Mouse (Mus musculus): ENCODE results near the gene Shroom3.

Shroom3 gene

GRCm38 (mm10) chr5:92808503-92809415 is 125.5 kb downstream of the Shroom3 start:
- DNase-seq (ENCODE audit: low spot score), result peak; percentile 76

DNA sequence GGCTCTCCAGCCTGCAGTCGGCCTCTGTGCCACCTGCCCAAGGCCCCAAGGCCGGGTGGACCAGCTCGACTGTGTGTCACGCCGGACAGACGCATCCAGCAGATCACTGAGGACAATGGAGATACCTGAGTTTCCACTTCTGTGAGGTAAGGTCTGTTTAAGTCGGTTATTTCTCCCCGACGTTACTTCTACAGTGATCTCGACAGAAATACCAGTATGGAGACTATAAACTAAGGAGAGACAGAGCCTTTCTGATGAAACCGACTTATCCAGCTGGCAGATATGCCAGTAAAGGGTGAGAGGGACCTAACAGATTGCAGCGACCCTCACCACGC is 126.1 kb downstream of the Shroom3 start:
- no peak for DNase-seq (ENCODE audit: low spot score)

DNA sequence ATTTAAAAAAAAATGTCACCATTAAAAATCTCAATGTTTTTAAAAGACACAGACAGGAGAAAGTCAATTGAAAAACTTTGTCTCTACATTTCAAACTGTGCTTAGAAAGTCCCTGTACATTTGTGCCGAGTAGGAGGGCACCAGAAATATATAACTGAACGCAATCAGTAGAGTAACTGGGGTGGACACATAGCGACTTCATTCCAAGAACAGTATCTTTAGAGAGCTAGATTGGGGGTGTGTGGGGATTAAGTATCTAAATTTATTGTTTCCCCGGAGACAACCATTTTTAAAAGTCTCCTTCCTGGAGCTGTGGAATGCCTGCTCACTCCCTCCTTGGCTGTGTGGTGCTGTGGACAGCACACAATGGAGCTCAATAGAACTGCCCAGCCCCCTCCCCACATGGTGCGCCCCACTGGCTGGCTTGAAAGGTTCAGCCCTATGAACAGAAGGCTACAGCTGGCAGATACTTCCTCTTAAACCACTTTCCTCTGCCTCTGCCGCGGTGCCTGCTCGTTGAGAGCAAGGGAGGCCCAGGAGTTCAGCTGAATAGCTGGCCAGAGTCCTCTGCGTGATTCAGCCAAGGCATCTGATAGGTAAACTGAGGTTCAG is 127.8 kb downstream of the Shroom3 start:
- peak; percentile 28 for DNase-seq (ENCODE audit: low spot score)

GRCm38 (mm10) chr5:92811761-92812160 is 128.5 kb downstream of the Shroom3 start:
- DNase-seq (ENCODE audit: low spot score), result peak; percentile 22

GRCm38 (mm10) chr5:92812936-92813335 is 129.7 kb downstream of the Shroom3 start:
- no peak for DNase-seq (ENCODE audit: low spot score)

DNA sequence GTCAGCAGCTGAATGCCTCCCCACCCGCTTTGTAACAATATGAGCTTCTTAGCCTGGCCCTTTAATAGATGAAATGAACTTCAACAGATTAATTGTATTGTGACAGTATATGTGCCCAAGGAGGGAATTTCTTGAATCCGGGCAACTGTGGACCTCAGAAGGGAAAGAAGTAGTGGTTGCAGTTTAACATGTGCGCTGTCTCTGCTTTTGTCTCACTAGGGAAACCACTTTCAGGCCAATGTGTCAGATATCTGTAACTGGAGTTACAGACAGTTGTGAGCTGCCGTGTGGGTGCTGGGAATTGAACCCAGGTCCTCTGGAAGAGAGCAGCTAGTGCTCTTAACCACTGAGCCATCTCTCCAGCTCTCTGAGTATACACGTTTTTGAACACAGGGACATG is 130.3 kb downstream of the Shroom3 start:
- DNase-seq (ENCODE audit: low spot score), result no peak

DNA sequence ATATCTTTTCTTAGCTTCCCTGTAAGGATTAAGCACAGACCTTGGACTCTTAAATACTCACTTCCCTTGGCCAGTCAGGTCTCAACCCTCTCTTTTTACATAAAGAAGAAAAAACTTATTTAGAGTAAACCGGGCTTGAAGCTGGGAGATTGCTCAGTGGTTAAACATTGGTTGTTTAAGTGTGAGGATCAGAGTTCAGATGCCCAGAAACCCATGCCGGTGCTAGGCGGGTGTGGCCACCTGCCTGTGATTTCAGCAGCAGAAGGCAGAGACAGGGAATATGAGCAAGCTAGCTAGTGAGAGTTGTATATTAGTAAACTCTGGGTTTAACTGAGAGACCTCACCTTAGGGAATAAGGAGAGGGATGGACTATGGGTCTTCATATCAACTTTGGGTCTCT is 131.4 kb downstream of the Shroom3 start:
- DNase-seq (ENCODE audit: low spot score), result no peak

DNA sequence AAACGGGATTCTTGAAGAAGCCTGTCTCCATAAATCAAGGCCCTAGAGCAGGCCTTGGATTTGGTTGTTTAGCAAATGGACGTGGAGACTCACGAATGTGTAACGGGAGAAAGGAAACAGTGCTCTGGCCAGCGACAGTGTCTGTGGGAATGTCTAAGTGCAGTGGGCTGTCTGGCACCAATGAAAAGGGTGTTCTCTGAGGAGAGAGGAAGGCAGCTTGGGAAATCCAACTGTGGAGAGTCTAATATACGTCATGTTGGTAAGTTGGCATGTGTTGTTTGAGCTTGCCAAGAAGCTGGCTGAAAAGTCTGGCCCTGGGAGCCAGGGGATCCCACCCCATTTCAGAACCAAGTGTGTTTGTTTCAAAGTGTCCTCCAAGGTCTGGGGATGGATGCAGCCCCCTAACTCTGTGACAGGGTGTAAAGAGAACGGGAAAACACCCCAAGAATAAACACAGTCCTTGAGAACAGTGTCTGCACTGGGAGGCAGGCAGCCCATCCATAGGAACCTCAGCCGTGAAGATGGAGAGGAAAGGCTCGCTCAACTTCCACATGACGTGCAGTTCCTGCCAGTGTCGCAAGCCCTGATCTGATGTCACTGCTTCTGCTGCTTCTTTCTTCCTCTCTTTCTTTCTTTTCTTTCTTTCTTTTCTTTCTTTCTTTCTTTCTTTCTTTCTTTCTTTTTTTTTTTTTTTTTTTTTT is 134.0 kb downstream of the Shroom3 start:
- no peak for DNase-seq (ENCODE audit: low spot score)

DNA sequence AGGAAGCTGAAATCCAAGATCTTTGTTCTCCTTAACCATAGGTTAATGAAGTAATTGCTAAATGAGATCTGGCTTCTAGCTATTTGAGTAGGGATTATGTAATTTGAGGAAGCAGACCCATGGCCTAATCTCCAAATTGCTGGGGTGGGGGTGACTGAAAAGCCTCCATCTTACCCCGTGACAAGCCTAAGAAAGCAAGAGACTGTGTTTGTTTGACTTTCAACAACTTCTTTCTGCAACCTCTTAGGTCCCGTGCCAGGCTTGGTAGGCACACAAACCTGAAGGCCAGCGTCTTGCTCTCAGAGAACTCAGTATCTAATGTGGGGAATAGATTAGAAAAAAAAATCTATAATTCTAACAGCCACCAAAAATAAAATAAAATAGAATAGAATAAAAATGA is 138.1 kb downstream of the Shroom3 start:
- no peak for DNase-seq (ENCODE audit: low spot score)

DNA sequence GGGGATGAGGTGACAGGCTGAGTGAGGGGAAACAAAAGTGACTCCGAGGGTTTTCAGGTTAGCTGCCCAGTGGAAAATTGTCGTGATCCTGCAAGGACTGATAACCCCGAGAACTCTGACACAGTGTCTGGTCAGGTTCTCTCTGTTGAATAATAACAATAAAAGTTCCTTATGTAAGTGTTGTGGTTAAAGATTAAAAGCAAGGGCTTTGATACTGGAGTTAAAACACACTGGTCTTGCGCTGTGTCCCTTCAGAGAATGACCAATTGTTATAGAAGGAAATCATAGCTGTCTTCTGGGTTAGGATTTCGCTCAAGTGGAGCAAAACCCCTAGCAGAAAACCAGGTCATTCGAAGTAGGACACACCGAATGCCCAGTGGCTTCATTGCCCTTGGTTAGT is 140.3 kb downstream of the Shroom3 start:
- DNase-seq (ENCODE audit: low spot score), result no peak

DNA sequence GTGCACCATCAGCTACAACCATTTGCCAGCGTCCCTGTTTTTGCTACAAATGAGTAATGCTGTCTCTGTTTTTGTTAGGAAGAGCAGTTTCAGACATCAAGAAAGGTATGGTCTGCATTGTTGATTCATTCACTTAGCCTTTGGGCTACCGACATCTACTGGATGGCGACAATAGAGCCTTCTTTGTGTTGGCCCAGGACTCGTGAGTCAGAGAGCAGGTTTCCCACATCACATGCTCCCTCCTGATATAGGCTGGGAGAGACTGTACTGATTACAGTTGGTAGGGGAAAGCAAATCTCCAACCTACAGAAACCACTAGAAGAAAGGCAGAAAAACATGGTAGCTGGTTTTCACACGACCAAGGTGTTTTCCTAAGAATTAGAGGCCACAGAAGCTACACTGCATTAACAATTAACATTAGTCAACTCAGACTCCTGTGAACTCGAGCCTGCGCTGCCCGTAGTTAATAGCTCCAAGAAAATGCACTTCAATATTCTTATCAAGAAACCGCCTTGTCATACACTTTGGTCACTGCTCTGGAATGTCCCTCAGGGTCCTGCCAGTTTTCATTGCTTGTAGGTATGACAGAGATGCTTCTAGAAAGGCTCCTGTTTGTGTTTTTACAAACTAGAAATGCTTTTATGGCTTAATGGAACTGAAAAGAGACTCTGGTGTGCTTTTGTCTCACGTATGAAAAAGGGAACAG is 141.2 kb downstream of the Shroom3 start:
- no peak for DNase-seq (ENCODE audit: low spot score)

DNA sequence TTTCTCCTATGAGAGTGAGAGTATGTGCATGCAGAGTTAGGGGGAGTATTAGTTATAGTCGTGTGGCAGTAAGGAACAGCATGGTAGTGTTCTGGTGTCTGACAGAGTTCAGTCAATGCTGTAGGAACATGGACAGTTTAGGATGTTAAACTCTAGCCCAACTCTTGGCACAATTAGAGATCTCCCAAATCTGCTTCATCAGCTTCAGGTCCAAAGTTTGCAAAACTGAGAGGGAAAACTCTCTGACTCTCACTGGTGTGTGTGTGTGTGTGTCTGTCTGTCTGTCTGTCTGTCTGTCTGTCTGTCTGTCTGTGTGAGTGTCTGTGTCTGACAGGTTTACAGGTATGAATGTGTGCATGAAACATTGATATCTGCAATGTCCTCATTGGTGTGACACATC is 147.2 kb downstream of the Shroom3 start:
- no peak for DNase-seq (ENCODE audit: low spot score)

- no peak for DNase-seq (ENCODE audit: low spot score)
Observed at GRCm38 (mm10) chr5:92834513-92834912, 151.3 kb downstream of the Shroom3 start.

GRCm38 (mm10) chr5:92837311-92837710 is 154.1 kb downstream of the Shroom3 start:
- no peak for DNase-seq (ENCODE audit: low spot score)

- no peak for DNase-seq (ENCODE audit: low spot score)
Observed at GRCm38 (mm10) chr5:92838351-92838784, 155.1 kb downstream of the Shroom3 start.

DNA sequence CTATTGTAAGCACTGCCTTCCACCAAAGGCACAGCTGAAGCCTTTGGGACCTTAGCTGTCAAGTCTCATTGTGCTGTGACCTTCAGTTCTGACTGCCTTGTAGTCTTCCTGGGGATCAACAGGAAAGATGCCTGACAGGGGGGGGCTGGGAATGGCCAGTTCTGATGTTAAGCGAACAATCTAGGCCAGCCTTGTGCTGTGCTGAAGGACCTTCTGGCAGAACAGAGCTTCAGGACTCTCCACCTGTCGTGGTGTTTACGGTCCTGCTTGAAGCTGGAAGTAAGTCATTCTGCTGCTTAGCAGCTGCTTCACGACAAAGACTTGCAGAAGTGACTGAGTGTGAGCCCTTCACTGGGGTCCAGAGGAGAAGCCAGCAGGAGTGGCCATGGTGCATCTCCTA is 156.1 kb downstream of the Shroom3 start:
- DNase-seq (ENCODE audit: low spot score), result no peak

- peak; percentile 26 for DNase-seq (ENCODE audit: low spot score)
Observed at GRCm38 (mm10) chr5:92841474-92841873, 158.2 kb downstream of the Shroom3 start.

GRCm38 (mm10) chr5:92842417-92842816 is 159.2 kb downstream of the Shroom3 start:
- DNase-seq (ENCODE audit: low spot score), result no peak

- DNase-seq (ENCODE audit: low spot score), result no peak
Observed at GRCm38 (mm10) chr5:92842881-92843280, 159.6 kb downstream of the Shroom3 start.

GRCm38 (mm10) chr5:92843850-92844785 is 160.9 kb downstream of the Shroom3 start:
- no peak for DNase-seq (ENCODE audit: low spot score)

GRCm38 (mm10) chr5:92849743-92850142 is 166.5 kb downstream of the Shroom3 start:
- no peak for DNase-seq (ENCODE audit: low spot score)
